Mouse (Mus musculus) embryonic fibroblast, embryonic 13.5 days (primary cell): ENCODE measurements at regions not wholly inside any gene's neighbourhood (a gene's known extent, or its start where the extent isn't known, plus 50 kb on each side); places are given as distances from the start of the nearest gene placed in this dataset.

Experiments
- H3K27ac ChIP-seq: 2 replicates; pipeline ENCODE4 v1.5.1; 2012; ENCODE audit warnings: low read length, control low read depth, inconsistent platforms; ENCODE audit not compliant: insufficient read depth
- H3K4me1 ChIP-seq: 2 replicates; pipeline ENCODE4 v1.6.1; 2011; ENCODE audit warnings: low read length; ENCODE audit not compliant: control insufficient read depth, insufficient read depth
- H3K4me3 ChIP-seq: 2 replicates; pipeline ENCODE4 v1.5.1; 2011; ENCODE audit warnings: mild to moderate bottlenecking, control low read depth, low read length; ENCODE audit not compliant: insufficient read depth
- CTCF ChIP-seq: IDR thresholded peaks from 2 replicates; pipeline ENCODE4 v1.5.1; 2011; ENCODE audit warnings: mild to moderate bottlenecking, control low read depth, low read length, moderate library complexity, borderline replicate concordance; ENCODE audit not compliant: insufficient read depth
- POLR2A ChIP-seq: IDR thresholded peaks from 2 replicates; pipeline ENCODE4 v1.6.1; 2011; ENCODE audit warnings: low read depth, mild to moderate bottlenecking, control low read depth, low read length, moderate library complexity

- H3K27ac ChIP-seq = no peak overlapping the region
- TF ChIP-seq POLR2A (no peak), CTCF (no peak)
- H3K4me1 ChIP-seq = no peaks in the 10 kb centered on the region
- no peak overlapping the region for H3K4me3 ChIP-seq
Measured at GRCm38 (mm10) chr10:14234005-14234602, 268.2 kb downstream of the Hivep2 start.

- H3K4me3 ChIP-seq = no peak overlapping the region
- TF ChIP-seq POLR2A (no peak), CTCF (no peak)
- H3K27ac ChIP-seq = no peak overlapping the region
- H3K4me1 ChIP-seq = no peaks in the 10 kb centered on the region
Measured at GRCm38 (mm10) chr10:14233335-14233734, 267.5 kb downstream of the Hivep2 start.

- no peak overlapping the region for H3K4me3 ChIP-seq
- H3K27ac ChIP-seq = no peak overlapping the region
- no peaks in the 10 kb centered on the region for H3K4me1 ChIP-seq
- no peak for TF ChIP-seq POLR2A
Measured at GRCm38 (mm10) chr10:14231464-14231863, 265.6 kb downstream of the Hivep2 start.

DNA sequence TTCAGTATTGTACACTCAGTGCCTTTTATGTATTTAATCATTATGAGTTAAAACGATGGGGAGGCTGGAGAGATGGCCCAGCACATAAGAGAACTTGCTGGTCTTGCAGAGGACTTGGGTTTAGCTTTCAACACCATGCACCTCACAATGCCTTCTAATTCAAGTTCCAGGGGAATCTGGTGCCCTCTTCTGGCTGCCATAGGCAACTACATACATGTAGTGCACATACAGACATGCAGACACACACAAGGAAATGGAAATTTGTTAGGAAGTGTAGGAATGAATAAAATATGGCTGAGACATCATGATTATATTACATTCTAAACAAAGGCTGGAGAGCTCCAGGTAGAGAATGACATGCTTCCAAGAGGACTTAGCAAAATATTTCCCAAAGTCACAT lies 251.4 kb downstream of the Hivep2 start:
- Histone ChIP-seq H3K27ac (no peak overlapping the region), H3K4me3 (no peak overlapping the region), H3K4me1 (no peaks in the 10 kb centered on the region)
- TF ChIP-seq POLR2A (no peak), CTCF (no peak)

DNA sequence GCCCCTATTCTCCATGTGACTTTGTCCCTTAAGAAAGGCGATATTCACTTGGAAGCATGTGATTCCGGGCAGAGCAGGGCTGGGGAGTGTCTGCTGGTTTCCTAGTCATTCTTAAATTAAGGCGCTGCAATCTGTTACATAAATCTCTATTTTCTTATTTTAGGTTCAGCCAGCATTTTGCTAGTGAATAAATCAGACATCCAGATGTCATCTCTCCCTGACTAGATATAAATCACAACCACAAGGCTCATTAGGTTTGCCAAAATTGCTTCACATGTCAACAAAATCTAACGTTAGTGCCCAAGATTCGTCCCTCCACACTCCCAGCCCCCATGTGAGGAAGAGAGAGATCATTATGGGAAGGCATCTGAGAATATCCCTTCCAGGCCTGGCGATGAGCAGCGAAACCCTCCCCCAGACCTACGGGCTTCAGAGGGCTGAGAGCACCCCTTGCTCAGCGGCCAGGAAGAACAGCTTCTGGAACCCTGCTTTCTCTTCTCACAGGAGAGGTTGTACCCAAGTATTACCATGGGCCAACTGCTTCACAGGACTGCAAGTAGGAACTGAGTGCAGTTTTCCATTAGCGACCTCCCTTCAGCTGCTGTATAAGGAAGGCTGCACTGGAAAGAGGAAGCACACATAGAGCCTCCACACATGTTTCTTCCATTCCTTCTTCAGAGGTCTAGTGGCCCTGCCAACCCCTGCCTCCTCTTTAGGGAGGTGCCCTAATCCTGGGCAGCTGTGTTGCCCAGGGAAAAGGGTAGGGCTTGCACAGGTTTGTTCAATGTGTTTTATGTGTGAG lies 250.5 kb downstream of the Hivep2 start:
- Histone ChIP-seq H3K4me1 (no peaks in the 10 kb centered on the region), H3K27ac (no peak overlapping the region)
- TF ChIP-seq POLR2A = no peak
- no peak for TF ChIP-seq CTCF

GRCm38 (mm10) chr10:14215512-14215911 lies 249.6 kb downstream of the Hivep2 start:
- no peak overlapping the region for H3K4me3 ChIP-seq

More for the DNA sequence above, 250.5 kb downstream of the Hivep2 start:
- no peak overlapping the region for H3K4me3 ChIP-seq

DNA sequence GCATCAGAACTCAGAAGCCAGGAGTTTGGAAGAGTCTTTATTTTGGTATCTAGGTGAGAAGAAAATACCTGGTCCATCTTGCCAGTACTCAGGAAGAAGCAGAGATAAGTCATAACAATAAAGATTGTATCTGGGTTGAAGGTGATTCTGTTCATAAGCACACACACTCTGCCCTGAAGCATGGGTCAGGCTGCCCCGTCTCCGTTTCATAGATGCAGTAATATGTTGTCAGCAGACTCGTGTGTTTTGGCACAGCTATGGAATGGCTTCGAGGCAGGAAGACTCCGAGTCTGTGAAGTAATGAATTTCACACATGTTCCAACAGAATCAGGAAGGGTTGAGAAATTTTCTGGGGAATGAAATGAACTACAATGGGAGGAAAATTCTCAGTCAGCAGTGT lies 247.7 kb downstream of the Hivep2 start:
- TF ChIP-seq POLR2A (no peak), CTCF (no peak)
- Histone ChIP-seq H3K4me3 (no peak overlapping the region), H3K4me1 (peaks cover 3% of the 10 kb centered on the region; the same call in 1 of the 2 replicates), H3K27ac (no peak overlapping the region)

More at GRCm38 (mm10) chr10:14215512-14215911, 249.6 kb downstream of the Hivep2 start:
- Histone ChIP-seq H3K27ac (no peak overlapping the region), H3K4me1 (no peaks in the 10 kb centered on the region)
- TF ChIP-seq POLR2A = no peak
- no peak for TF ChIP-seq CTCF

DNA sequence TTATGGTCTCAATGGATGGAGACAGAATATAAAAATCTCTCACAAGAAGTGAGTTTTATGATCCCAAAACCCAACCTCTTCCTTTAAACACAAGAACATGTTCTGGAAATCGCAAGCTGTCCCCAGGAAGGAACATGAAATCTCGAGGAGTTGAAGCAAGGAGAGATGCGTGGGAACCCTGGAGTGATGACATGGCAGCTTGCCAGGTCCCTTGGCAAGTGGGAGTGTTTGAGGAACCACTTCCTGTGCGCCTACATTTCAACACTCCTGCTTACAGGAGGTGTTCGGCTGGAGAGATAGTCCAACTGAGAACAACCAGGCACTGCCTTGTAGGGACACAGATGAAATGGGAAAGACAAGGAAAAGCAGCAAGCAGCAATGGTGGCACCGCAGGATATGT lies 246.1 kb downstream of the Hivep2 start:
- Histone ChIP-seq H3K27ac (no peak overlapping the region), H3K4me3 (no peak overlapping the region), H3K4me1 (peaks cover 3% of the 10 kb centered on the region)
- no peak for TF ChIP-seq POLR2A
- no peak for TF ChIP-seq CTCF

- 0 out of 2 replicates have a peak overlapping the region, but pooled peaks have one; percentile 12 for H3K27ac ChIP-seq
- TF ChIP-seq CTCF (no peak), POLR2A (no peak)
- peaks cover 3% of the 10 kb centered on the region for H3K4me1 ChIP-seq
- H3K4me3 ChIP-seq = no peak overlapping the region
Measured at GRCm38 (mm10) chr10:14211481-14211880, 245.6 kb downstream of the Hivep2 start.

GRCm38 (mm10) chr10:14210445-14210844 lies 244.6 kb downstream of the Hivep2 start:
- Histone ChIP-seq H3K4me1 (peaks cover 3% of the 10 kb centered on the region), H3K4me3 (no peak overlapping the region), H3K27ac (no peak overlapping the region)
- TF ChIP-seq POLR2A = no peak
- TF ChIP-seq CTCF = no peak
